Mouse (Mus musculus) liver, adult 2 months (tissue): ENCODE measurements around the gene Mylip.

Source experiments
- CTCF ChIP-seq: fragments of 200-500 bp; IDR thresholded peaks from 2 replicates; pipeline ENCODE4 v1.5.1; 2011; ENCODE audit warnings: low read depth, low read length, control low read depth
- POLR2A ChIP-seq: fragments of 200-500 bp; IDR thresholded peaks from 2 replicates; pipeline ENCODE4 v1.6.1; 2011; ENCODE audit warnings: low read length, control low read depth; ENCODE audit not compliant: insufficient read depth; ENCODE audit errors: extremely low read depth

- TF ChIP-seq CTCF, result no peak
- TF ChIP-seq POLR2A, result no peak
Observed at GRCm38 (mm10) chr13:45457459-45457858, 67.9 kb downstream of the Mylip start.
